Mouse (Mus musculus): ENCODE measurements around the gene Sec14l5. TPM values are rescaled to one million over a fixed set of nuclear protein-coding genes. Genes with fewer than 3 reads are reported as not detected.

Sec14l5 gene
- polyA plus RNA-seq, 1 experiment from 2014 or later = 0.48 TPM

DNA sequence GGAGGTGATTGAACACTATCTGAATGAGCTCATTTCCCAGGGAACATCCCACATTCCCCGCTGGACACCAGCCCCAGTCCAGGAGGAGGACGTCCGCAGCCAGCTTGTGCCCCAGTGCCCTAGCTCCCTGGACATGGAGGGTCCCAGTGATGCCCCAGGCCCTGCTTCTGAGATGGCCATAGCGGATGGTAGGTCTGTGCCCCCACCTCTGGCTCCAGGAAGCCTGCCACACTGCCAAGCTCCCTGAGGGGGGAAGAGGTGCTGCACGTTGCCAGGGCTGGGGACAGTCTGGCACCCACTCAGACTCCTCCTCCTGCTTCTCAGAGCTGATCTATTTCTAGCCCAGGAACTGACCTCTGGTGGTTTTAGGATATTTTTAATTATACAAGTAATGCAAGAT is 21.9 kb downstream of the Sec14l5 start:
- Histone ChIP-seq H3K9ac (no peak overlapping the region), H3K9me3 (ENCODE audit: control insufficient read depth, low read length) (no peaks in the 10 kb centered on the region), H3K4me3 (replicated peaks; ENCODE audit: low read length) (no peak overlapping the region), H3K27ac (no peak overlapping the region), H3K4me2 (replicated peaks) (no peak overlapping the region), H3K36me3 (replicated peaks; ENCODE audit: control insufficient read depth, insufficient read depth) (no peaks in the 10 kb centered on the region), H3K27me3 (ENCODE audit: control insufficient read depth, insufficient read depth, low read length) (no peaks in the 10 kb centered on the region), H3K4me1 (replicated peaks; ENCODE audit: control insufficient read depth, insufficient read depth, low read length) (no peaks in the 10 kb centered on the region)
- 83% methylated on average over 5 of the region's 5 CpGs for WGBS
- DNase-seq (ENCODE audit: low spot score) (no peak), ATAC-seq (ENCODE audit: low FRiP score) (no peak)

DNA sequence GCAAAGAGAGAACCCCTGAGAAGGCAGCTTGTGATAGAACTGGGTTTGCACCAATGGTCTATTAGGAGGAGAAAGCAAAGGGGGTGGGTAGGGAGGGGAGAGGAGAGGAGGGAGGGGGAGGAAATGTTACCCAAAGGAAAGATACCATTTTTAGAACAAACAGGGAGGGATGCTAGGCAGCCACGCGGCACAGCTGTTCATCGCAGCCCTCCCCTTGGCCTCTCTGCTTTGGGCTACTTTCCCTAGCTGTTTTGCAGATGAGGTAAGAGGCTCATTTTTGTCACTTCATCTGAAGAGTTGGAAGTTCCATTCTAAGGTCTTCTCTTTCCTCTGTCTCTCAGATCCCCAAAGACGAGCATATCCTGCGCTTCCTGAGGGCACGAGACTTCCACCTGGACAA is 25.7 kb downstream of the Sec14l5 start:
- Histone ChIP-seq H3K27ac (no peak overlapping the region), H3K4me3 (replicated peaks; ENCODE audit: low read length) (no peak overlapping the region), H3K4me1 (replicated peaks; ENCODE audit: control insufficient read depth, insufficient read depth, low read length) (no peaks in the 10 kb centered on the region), H3K4me2 (replicated peaks) (no peak overlapping the region), H3K27me3 (ENCODE audit: control insufficient read depth, insufficient read depth, low read length) (no peaks in the 10 kb centered on the region), H3K9ac (no peak overlapping the region), H3K9me3 (ENCODE audit: control insufficient read depth, low read length) (no peaks in the 10 kb centered on the region), H3K36me3 (replicated peaks; ENCODE audit: control insufficient read depth, insufficient read depth) (no peaks in the 10 kb centered on the region)
- WGBS = 93% methylated on average over 6 of the region's 6 CpGs
- DNase-seq (ENCODE audit: low spot score) = no peak
- ATAC-seq (ENCODE audit: low FRiP score) = no peak

- Histone ChIP-seq H3K4me3 (replicated peaks; ENCODE audit: low read length) (no peak overlapping the region), H3K4me2 (replicated peaks) (no peak overlapping the region), H3K9me3 (ENCODE audit: control insufficient read depth, low read length) (no peaks in the 10 kb centered on the region), H3K27ac (no peak overlapping the region), H3K9ac (no peak overlapping the region), H3K36me3 (replicated peaks; ENCODE audit: control insufficient read depth, insufficient read depth) (no peaks in the 10 kb centered on the region), H3K27me3 (ENCODE audit: control insufficient read depth, insufficient read depth, low read length) (no peaks in the 10 kb centered on the region), H3K4me1 (replicated peaks; ENCODE audit: control insufficient read depth, insufficient read depth, low read length) (no peaks in the 10 kb centered on the region)
- ATAC-seq (ENCODE audit: low FRiP score) (no peak), DNase-seq (ENCODE audit: low spot score) (no peak)
- 80% methylated on average over 18 of the region's 18 CpGs for WGBS
Measured at GRCm38 (mm10) chr16:5183310-5183975, 36.5 kb downstream of the Sec14l5 start.

DNA sequence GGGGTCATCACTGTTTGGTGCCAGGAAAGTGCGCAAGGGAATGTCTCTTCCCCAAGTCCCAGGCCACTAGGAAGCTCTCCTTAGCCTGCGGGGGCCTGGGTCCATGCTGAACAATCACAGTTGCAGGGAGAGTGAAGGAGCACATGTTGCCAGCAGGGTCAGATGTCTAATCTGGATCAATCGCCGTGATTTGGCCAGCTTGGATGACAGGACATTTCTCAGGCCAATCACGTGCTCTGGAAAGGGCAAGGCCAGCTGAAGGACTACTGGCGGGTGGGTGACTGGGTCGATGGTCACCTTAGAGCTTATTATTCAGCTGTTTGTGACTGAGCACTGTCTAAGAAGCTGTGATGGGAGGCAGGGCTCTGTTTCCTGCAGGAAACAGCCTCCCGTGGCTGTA is 37.2 kb downstream of the Sec14l5 start:
- Histone ChIP-seq H3K27ac (no peak overlapping the region), H3K4me3 (replicated peaks; ENCODE audit: low read length) (no peak overlapping the region), H3K36me3 (replicated peaks; ENCODE audit: control insufficient read depth, insufficient read depth) (no peaks in the 10 kb centered on the region), H3K4me1 (replicated peaks; ENCODE audit: control insufficient read depth, insufficient read depth, low read length) (no peaks in the 10 kb centered on the region), H3K9ac (no peak overlapping the region), H3K27me3 (ENCODE audit: control insufficient read depth, insufficient read depth, low read length) (no peaks in the 10 kb centered on the region), H3K4me2 (replicated peaks) (no peak overlapping the region), H3K9me3 (ENCODE audit: control insufficient read depth, low read length) (no peaks in the 10 kb centered on the region)
- no peak for ATAC-seq (ENCODE audit: low FRiP score)
- DNase-seq (ENCODE audit: low spot score) = no peak
- 66% methylated on average over 8 of the region's 8 CpGs for WGBS

GRCm38 (mm10) chr16:5184956-5185355 is 38.0 kb downstream of the Sec14l5 start:
- 82% methylated on average over 5 of the region's 5 CpGs for WGBS
- H3K4me1 ChIP-seq (replicated peaks; ENCODE audit: control insufficient read depth, insufficient read depth, low read length) = no peaks in the 10 kb centered on the region
- no peak overlapping the region for H3K4me2 ChIP-seq (replicated peaks)
- no peak for DNase-seq (ENCODE audit: low spot score)
- H3K27me3 ChIP-seq (ENCODE audit: control insufficient read depth, insufficient read depth, low read length) = no peaks in the 10 kb centered on the region
- no peak overlapping the region for H3K4me3 ChIP-seq (replicated peaks; ENCODE audit: low read length)
- H3K36me3 ChIP-seq (replicated peaks; ENCODE audit: control insufficient read depth, insufficient read depth) = no peaks in the 10 kb centered on the region
- no peak overlapping the region for H3K9ac ChIP-seq
- no peaks in the 10 kb centered on the region for H3K9me3 ChIP-seq (ENCODE audit: control insufficient read depth, low read length)
- H3K27ac ChIP-seq = no peak overlapping the region
- ATAC-seq (ENCODE audit: low FRiP score) = no peak

GRCm38 (mm10) chr16:5185691-5186090 is 38.8 kb downstream of the Sec14l5 start:
- Histone ChIP-seq H3K4me1 (replicated peaks; ENCODE audit: control insufficient read depth, insufficient read depth, low read length) (no peaks in the 10 kb centered on the region), H3K9ac (no peak overlapping the region), H3K36me3 (replicated peaks; ENCODE audit: control insufficient read depth, insufficient read depth) (no peaks in the 10 kb centered on the region), H3K9me3 (ENCODE audit: control insufficient read depth, low read length) (no peaks in the 10 kb centered on the region), H3K27ac (no peak overlapping the region), H3K4me2 (replicated peaks) (no peak overlapping the region), H3K27me3 (ENCODE audit: control insufficient read depth, insufficient read depth, low read length) (no peaks in the 10 kb centered on the region), H3K4me3 (replicated peaks; ENCODE audit: low read length) (no peak overlapping the region)
- no peak for DNase-seq (ENCODE audit: low spot score)
- 64% methylated on average over 7 of the region's 7 CpGs for WGBS
- no peak for ATAC-seq (ENCODE audit: low FRiP score)

DNA sequence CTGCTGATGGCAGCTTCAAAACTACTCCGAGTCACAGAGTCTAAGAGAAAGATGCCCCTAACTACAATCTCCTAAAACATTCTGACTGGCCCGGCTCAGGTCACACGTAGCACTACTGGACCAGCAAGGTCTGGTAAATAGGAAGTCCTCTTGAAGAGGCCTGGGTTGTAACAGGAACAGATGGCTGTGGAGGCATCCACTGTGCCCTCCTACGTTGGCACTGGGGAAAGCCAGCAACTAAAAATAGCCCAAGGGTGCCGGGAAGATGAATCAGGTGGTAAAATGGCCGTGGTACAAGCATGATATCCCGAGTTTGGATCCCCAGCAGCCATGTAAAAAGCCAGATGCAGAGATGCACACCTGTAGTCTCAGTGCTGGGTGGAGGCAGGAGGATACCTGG is 39.3 kb downstream of the Sec14l5 start:
- Histone ChIP-seq H3K4me3 (replicated peaks; ENCODE audit: low read length) (no peak overlapping the region), H3K9me3 (ENCODE audit: control insufficient read depth, low read length) (no peaks in the 10 kb centered on the region), H3K4me1 (replicated peaks; ENCODE audit: control insufficient read depth, insufficient read depth, low read length) (no peaks in the 10 kb centered on the region), H3K27me3 (ENCODE audit: control insufficient read depth, insufficient read depth, low read length) (no peaks in the 10 kb centered on the region), H3K9ac (no peak overlapping the region), H3K36me3 (replicated peaks; ENCODE audit: control insufficient read depth, insufficient read depth) (no peaks in the 10 kb centered on the region), H3K4me2 (replicated peaks) (no peak overlapping the region), H3K27ac (no peak overlapping the region)
- WGBS = 75% methylated on average over 7 of the region's 7 CpGs
- no peak for DNase-seq (ENCODE audit: low spot score)
- no peak for ATAC-seq (ENCODE audit: low FRiP score)

GRCm38 (mm10) chr16:5195080-5195479 is 48.2 kb downstream of the Sec14l5 start:
- no peak overlapping the region for H3K4me3 ChIP-seq (replicated peaks; ENCODE audit: low read length)
- H3K9me3 ChIP-seq (ENCODE audit: control insufficient read depth, low read length) = no peaks in the 10 kb centered on the region
- no peak overlapping the region for H3K27ac ChIP-seq
- H3K4me2 ChIP-seq (replicated peaks) = no peak overlapping the region
- no peaks in the 10 kb centered on the region for H3K27me3 ChIP-seq (ENCODE audit: control insufficient read depth, insufficient read depth, low read length)
- no peak overlapping the region for H3K9ac ChIP-seq
- no peaks in the 10 kb centered on the region for H3K4me1 ChIP-seq (replicated peaks; ENCODE audit: control insufficient read depth, insufficient read depth, low read length)
- H3K36me3 ChIP-seq (replicated peaks; ENCODE audit: control insufficient read depth, insufficient read depth) = peaks cover 20% of the 10 kb centered on the region; the same call in 1 of the 2 replicates
- ATAC-seq (ENCODE audit: low FRiP score) (no peak), DNase-seq (ENCODE audit: low spot score) (no peak)
- WGBS = 34% methylated on average over 6 of the region's 6 CpGs

DNA sequence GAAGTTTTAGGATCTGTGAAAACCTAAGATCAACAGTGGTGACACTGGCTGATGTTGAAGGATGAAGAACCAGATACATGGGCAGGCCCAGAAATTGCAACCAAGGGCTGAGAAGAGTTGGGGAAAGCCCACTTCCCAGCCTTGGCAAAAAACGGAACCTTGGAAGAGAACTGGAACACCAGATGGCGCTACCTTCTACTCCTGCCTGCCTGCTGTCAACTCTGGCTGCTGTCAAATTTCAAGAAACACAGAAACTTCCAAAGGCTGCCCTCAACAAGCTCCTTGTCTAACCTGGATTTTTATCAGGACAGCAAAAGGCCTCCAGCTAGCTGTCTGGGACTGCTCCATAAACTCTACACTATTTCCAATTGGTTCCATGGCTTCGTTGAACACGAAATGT is 55.8 kb downstream of the Sec14l5 start:
- peak; percentile 69 for DNase-seq (ENCODE audit: low spot score)
- H3K4me2 ChIP-seq (replicated peaks) = peak overlapping the region; percentile 82
- no peak for ATAC-seq (ENCODE audit: low FRiP score)
- H3K36me3 ChIP-seq (replicated peaks; ENCODE audit: control insufficient read depth, insufficient read depth) = peaks cover 19% of the 10 kb centered on the region; the same call in 1 of the 2 replicates
- no peak overlapping the region for H3K27ac ChIP-seq
- H3K4me3 ChIP-seq (replicated peaks; ENCODE audit: low read length) = peak overlapping the region; percentile 72
- 10% methylated on average over 4 of the region's 4 CpGs for WGBS
- H3K4me1 ChIP-seq (replicated peaks; ENCODE audit: control insufficient read depth, insufficient read depth, low read length) = 0 out of 2 replicates have a peak, but pooled peaks cover 9% of the 10 kb centered on the region
- H3K9me3 ChIP-seq (ENCODE audit: control insufficient read depth, low read length) = no peaks in the 10 kb centered on the region
- H3K9ac ChIP-seq = no peak overlapping the region
- no peaks in the 10 kb centered on the region for H3K27me3 ChIP-seq (ENCODE audit: control insufficient read depth, insufficient read depth, low read length)

GRCm38 (mm10) chr16:5203200-5203599 is 56.3 kb downstream of the Sec14l5 start:
- Histone ChIP-seq H3K9ac (peak overlapping the region; percentile 64), H3K9me3 (ENCODE audit: control insufficient read depth, low read length) (no peaks in the 10 kb centered on the region), H3K27me3 (ENCODE audit: control insufficient read depth, insufficient read depth, low read length) (no peaks in the 10 kb centered on the region), H3K27ac (no peak overlapping the region), H3K4me1 (replicated peaks; ENCODE audit: control insufficient read depth, insufficient read depth, low read length) (0 out of 2 replicates have a peak, but pooled peaks cover 9% of the 10 kb centered on the region), H3K4me2 (replicated peaks) (peak overlapping the region; percentile 82), H3K4me3 (replicated peaks; ENCODE audit: low read length) (peak overlapping the region; percentile 72), H3K36me3 (replicated peaks; ENCODE audit: control insufficient read depth, insufficient read depth) (peaks cover 13% of the 10 kb centered on the region; the same call in 1 of the 2 replicates)
- WGBS = 1% methylated on average over 36 of the region's 36 CpGs
- no peak for DNase-seq (ENCODE audit: low spot score)
- ATAC-seq (ENCODE audit: low FRiP score) = peak; percentile 64
